In the genomic region with DNA sequence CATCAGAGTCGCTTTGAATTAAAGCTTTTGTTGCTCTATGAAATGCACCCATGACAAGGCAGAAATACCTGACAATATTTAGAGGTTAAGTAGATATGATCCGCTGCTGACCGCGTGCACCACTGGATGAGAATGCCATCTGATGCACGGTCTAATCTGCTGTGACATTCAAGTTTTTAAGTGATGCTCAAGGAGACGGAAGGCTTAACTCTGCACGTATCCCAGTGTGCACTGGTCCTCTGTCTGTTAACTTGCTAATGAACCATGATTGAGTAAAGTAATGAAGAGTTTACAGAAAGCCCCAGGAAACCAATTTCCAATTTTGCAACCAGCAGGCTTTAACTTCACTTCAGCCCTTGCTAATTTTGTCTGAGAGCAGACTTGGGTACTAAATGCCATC, we compare ENCODE assay signal across 18 mouse cellular contexts.
DNase-seq lines count a peak whose midpoint lies in the region; ATAC-seq lines count a peak whose summit lies in the region.
"Had no signal": no experiment of that assay in that cellular context is flagged by ENCODE, and none has a peak within 500 bp of the region (broad histone marks: within the 10 kb centered on the region; RNA-seq: fewer than 3 reads in every experiment).

No protein-coding gene starts in this region.

- 50% methylated on average over 7 of the region's 7 CpGs for WGBS in hindbrain, embryonic 14.5 days
- 70% methylated on average over 7 of the region's 7 CpGs for WGBS in hindbrain, embryonic 11.5 days
- 11% methylated on average over 7 of the region's 7 CpGs for whole genome bisulfite sequencing in forebrain, embryonic 12.5 days
- WGBS in midbrain, embryonic 16.5 days, result 10% methylated on average over 7 of the region's 7 CpGs
- WGBS in heart, embryonic 11.5 days (ENCODE audit: insufficient replicate concordance), result 83% methylated on average over 7 of the region's 7 CpGs

- H3K4me3 ChIP-seq in hindbrain, embryonic 14.5 days (replicated peaks; ENCODE audit: low read length), result no peak overlapping the region
- no peak overlapping the region for H3K4me3 ChIP-seq in hindbrain, embryonic 11.5 days (ENCODE audit: low read depth, low read length)
- no peak overlapping the region for H3K4me3 ChIP-seq in forebrain, embryonic 12.5 days (replicated peaks)
- no peak overlapping the region for H3K4me3 ChIP-seq in midbrain, embryonic 16.5 days (ENCODE audit: low read depth, low read length)
- H3K4me3 ChIP-seq in heart, embryonic 11.5 days (ENCODE audit: low read depth, low read length), result no peak overlapping the region
- H3K4me3 ChIP-seq: layer of hippocampus, adult 2 months; lung, embryonic 15.5 days had no signal

- peak; percentile 37 for DNase-seq in hindbrain, embryonic 14.5 days (ENCODE audit: low spot score)
- DNase-seq in hindbrain, embryonic 11.5 days (ENCODE audit: low spot score), result no peak
- DNase-seq in forelimb bud, embryonic 11.5 days (ENCODE audit: low read depth, low spot score), result peak; percentile 8
- DNase-seq in right cerebral cortex, postnatal 36 days (ENCODE audit: low spot score in 2 of 2), result no peak
- no peak for DNase-seq in frontal cortex, postnatal 10 days (ENCODE audit: low spot score in 2 of 2)
- DNase-seq: adrenal gland, adult 8-10 months; cerebellum, postnatal 10 days; gastrocnemius, postnatal 36 days; kidney, adult 18-20 months; kidney, postnatal 10 days; lung, postnatal 4 days; spleen, adult 18-20 months had no signal

- H3K27me3 ChIP-seq in hindbrain, embryonic 14.5 days (ENCODE audit: control insufficient read depth, insufficient read depth, low read length), result no peaks in the 10 kb centered on the region
- H3K27me3 ChIP-seq in hindbrain, embryonic 11.5 days (ENCODE audit: control insufficient read depth, insufficient read depth, low read length), result no peaks in the 10 kb centered on the region
- no peaks in the 10 kb centered on the region for H3K27me3 ChIP-seq in forebrain, embryonic 12.5 days
- no peaks in the 10 kb centered on the region for H3K27me3 ChIP-seq in midbrain, embryonic 16.5 days (ENCODE audit: control insufficient read depth, insufficient read depth, low read depth, low read length)
- H3K27me3 ChIP-seq in heart, embryonic 11.5 days (ENCODE audit: control insufficient read depth, insufficient read depth, low read length), result no peaks in the 10 kb centered on the region
- H3K27me3 ChIP-seq: lung, embryonic 15.5 days had no signal

- H3K9ac ChIP-seq in hindbrain, embryonic 14.5 days, result no peak overlapping the region
- no peak overlapping the region for H3K9ac ChIP-seq in hindbrain, embryonic 11.5 days (ENCODE audit: low read depth, low read length)
- H3K9ac ChIP-seq in forebrain, embryonic 12.5 days, result no peak overlapping the region
- H3K9ac ChIP-seq in midbrain, embryonic 16.5 days (ENCODE audit: low read depth, low read length), result no peak overlapping the region
- H3K9ac ChIP-seq in heart, embryonic 11.5 days (ENCODE audit: low read depth, low read length), result no peak overlapping the region
- H3K9ac ChIP-seq: liver, embryonic 14.5 days; lung, embryonic 15.5 days had no signal

- no peak overlapping the region for H3K27ac ChIP-seq in hindbrain, embryonic 14.5 days
- no peak overlapping the region for H3K27ac ChIP-seq in hindbrain, embryonic 11.5 days (ENCODE audit: low read depth, low read length)
- no peak overlapping the region for H3K27ac ChIP-seq in forebrain, embryonic 12.5 days
- H3K27ac ChIP-seq in midbrain, embryonic 16.5 days (ENCODE audit: low read length), result no peak overlapping the region
- H3K27ac ChIP-seq in heart, embryonic 11.5 days (ENCODE audit: low read depth, low read length), result no peak overlapping the region
- H3K27ac ChIP-seq: layer of hippocampus, adult 2 months; liver, embryonic 14.5 days; lung, embryonic 15.5 days had no signal

- H3K9me3 ChIP-seq in hindbrain, embryonic 14.5 days (ENCODE audit: control insufficient read depth, low read length), result no peaks in the 10 kb centered on the region
- H3K9me3 ChIP-seq in hindbrain, embryonic 11.5 days (ENCODE audit: control insufficient read depth, low read length), result no peaks in the 10 kb centered on the region
- no peaks in the 10 kb centered on the region for H3K9me3 ChIP-seq in forebrain, embryonic 12.5 days
- H3K9me3 ChIP-seq in midbrain, embryonic 16.5 days (replicated peaks; ENCODE audit: control insufficient read depth, low read length, poor library complexity, severe bottlenecking), result no peaks in the 10 kb centered on the region
- no peaks in the 10 kb centered on the region for H3K9me3 ChIP-seq in heart, embryonic 11.5 days (replicated peaks; ENCODE audit: control insufficient read depth, low read length)
- H3K9me3 ChIP-seq: lung, embryonic 15.5 days had no signal

- no peak overlapping the region for H3K4me2 ChIP-seq in hindbrain, embryonic 14.5 days (replicated peaks)
- H3K4me2 ChIP-seq in hindbrain, embryonic 11.5 days (replicated peaks; ENCODE audit: low read depth, low read length), result no peak overlapping the region
- no peak overlapping the region for H3K4me2 ChIP-seq in forebrain, embryonic 12.5 days
- no peak overlapping the region for H3K4me2 ChIP-seq in midbrain, embryonic 16.5 days (ENCODE audit: low read length)
- no peak overlapping the region for H3K4me2 ChIP-seq in heart, embryonic 11.5 days
- H3K4me2 ChIP-seq: lung, embryonic 15.5 days had no signal

- peaks cover 9% of the 10 kb centered on the region for H3K4me1 ChIP-seq in hindbrain, embryonic 14.5 days (replicated peaks; ENCODE audit: control insufficient read depth, insufficient read depth, low read length)
- no peaks in the 10 kb centered on the region for H3K4me1 ChIP-seq in hindbrain, embryonic 11.5 days (replicated peaks; ENCODE audit: control insufficient read depth, insufficient read depth, low read length)
- H3K4me1 ChIP-seq in forebrain, embryonic 12.5 days, result peaks cover 12% of the 10 kb centered on the region
- peaks cover 11% of the 10 kb centered on the region for H3K4me1 ChIP-seq in midbrain, embryonic 16.5 days (ENCODE audit: control insufficient read depth, insufficient read depth, low read length)
- H3K4me1 ChIP-seq in heart, embryonic 11.5 days (ENCODE audit: control insufficient read depth, insufficient read depth, low read length), result no peaks in the 10 kb centered on the region
- H3K4me1 ChIP-seq: lung, embryonic 15.5 days had no signal

- no peaks in the 10 kb centered on the region for H3K36me3 ChIP-seq in hindbrain, embryonic 14.5 days (replicated peaks; ENCODE audit: control insufficient read depth, insufficient read depth)
- H3K36me3 ChIP-seq in hindbrain, embryonic 11.5 days (ENCODE audit: control insufficient read depth, insufficient read depth, low read length), result no peaks in the 10 kb centered on the region
- H3K36me3 ChIP-seq in forebrain, embryonic 12.5 days (replicated peaks), result no peaks in the 10 kb centered on the region
- H3K36me3 ChIP-seq in midbrain, embryonic 16.5 days (ENCODE audit: control insufficient read depth, insufficient read depth, low read length), result no peaks in the 10 kb centered on the region
- H3K36me3 ChIP-seq in heart, embryonic 11.5 days (ENCODE audit: control insufficient read depth, insufficient read depth, low read length), result no peaks in the 10 kb centered on the region
- H3K36me3 ChIP-seq: lung, embryonic 15.5 days had no signal

- ATAC-seq in hindbrain, embryonic 14.5 days (ENCODE audit: low FRiP score), result 0 out of 2 replicates have a peak, but pooled peaks have one; percentile 51
- ATAC-seq in hindbrain, embryonic 11.5 days (ENCODE audit: low FRiP score), result no peak
- ATAC-seq in forebrain, embryonic 12.5 days (ENCODE audit: low FRiP score), result peak; percentile 78
- ATAC-seq in midbrain, embryonic 16.5 days, result peak; percentile 71; the same call in 1 of the 2 replicates
- ATAC-seq in heart, embryonic 11.5 days (replicated peaks; ENCODE audit: insufficient number of reproducible peaks, low FRiP score, low TSS enrichment), result no peak

Comparison
In these comparisons a context has a peak if more than half of its experiments do, and no peak if none do; other contexts are left out.
1. ATAC-seq: peak in hindbrain, embryonic 14.5 days (single experiment), forebrain, embryonic 12.5 days (single experiment) and midbrain, embryonic 16.5 days (single experiment); none in hindbrain, embryonic 11.5 days (single experiment) and heart, embryonic 11.5 days (single experiment).
2. DNase-seq: peak in hindbrain, embryonic 14.5 days (single experiment) and forelimb bud, embryonic 11.5 days (single experiment); none in hindbrain, embryonic 11.5 days (single experiment), right cerebral cortex, postnatal 36 days (0 of 2) and frontal cortex, postnatal 10 days (0 of 2).